Mouse (Mus musculus): Measurements from ENCODE around the gene Onecut1. TPM values are rescaled to one million over a fixed set of nuclear protein-coding genes. Genes with fewer than 3 reads are reported as not detected.
A peak's percentile ranks its signal among the peaks of the same experiment; 100 is the strongest.

The Onecut1 gene
- polyA plus RNA-seq, 1 experiment from 2014 or later: 7.8 TPM

DNA sequence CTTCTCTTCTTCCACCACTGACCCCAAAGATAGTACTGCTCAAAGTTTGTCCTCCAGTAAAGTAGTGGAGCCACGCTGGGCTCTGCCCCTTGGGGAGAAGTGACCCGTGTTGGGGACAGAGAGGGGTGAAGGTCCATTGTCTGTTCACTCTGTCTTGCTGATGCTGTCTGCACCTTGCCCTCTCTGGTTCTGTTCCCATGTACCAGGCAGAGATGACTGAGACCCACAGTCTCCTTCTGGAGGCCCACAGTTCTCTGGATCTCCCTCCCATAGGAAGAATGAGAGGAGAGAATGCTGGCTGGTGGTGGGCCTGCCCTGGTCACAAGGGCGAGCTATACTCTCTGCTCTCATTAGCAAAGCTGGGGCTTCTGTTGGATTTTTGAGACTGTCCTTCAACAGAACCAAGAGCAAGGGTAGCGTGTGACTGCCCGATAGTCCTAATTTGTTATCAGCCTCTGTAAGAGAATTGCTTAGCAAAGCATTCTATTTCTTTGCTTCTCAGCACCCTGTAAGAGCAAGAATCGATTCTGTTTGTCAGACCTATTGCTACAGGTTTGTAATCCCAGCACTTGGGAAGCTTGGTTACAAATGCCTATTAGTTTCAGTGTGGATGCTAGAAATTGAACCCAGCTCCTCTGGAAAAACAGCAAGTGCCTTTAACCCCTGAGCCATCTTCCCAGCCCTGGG lies 61.7 kb downstream of the Onecut1 start:
- 88% methylated on average over 6 of the region's 6 CpGs for WGBS
- H3K4me2 ChIP-seq: no peak overlapping the region

DNA sequence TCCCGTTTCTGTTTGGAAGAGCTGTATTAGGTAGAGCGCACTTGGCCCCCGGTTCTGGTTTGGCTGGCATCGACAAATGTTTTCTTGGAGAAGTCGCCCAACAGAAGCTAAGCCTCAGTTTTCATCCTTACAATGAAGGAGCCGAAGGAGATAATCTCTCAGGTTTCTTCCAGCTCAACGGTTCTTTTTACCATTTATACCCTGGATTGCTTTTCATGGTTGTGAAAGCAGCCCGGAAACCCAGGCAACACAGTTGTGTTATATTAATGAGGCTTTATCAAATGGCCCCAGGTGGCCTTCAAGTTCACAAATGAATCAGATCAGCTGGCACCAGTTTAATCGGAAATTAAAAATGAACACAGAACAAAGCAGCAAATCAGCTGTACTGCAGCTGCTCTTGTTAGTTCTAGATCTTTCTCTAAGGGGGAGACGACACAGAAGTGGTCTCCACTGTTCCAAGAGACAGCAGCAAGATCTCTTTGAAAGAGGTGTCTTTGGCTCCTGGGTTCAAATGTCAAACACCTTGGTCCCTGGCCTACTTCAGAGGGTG lies 63.6 kb downstream of the Onecut1 start:
- no peaks in the 10 kb centered on the region for H3K27me3 ChIP-seq
- 22% methylated on average over 10 of the region's 10 CpGs for WGBS
- H3K9ac ChIP-seq: no peak overlapping the region
- H3K4me3 ChIP-seq: no peak overlapping the region
- no peaks in the 10 kb centered on the region for H3K36me3 ChIP-seq
- no peaks in the 10 kb centered on the region for H3K9me3 ChIP-seq
- peaks cover 18% of the 10 kb centered on the region; the same call in 1 of the 2 replicates for H3K4me1 ChIP-seq (replicated peaks)
- peak overlapping the region; percentile 79 for H3K27ac ChIP-seq (replicated peaks)
- ATAC-seq (ENCODE audit: low read depth): peak; percentile 47; the same call in 1 of the 2 replicates
- no peak overlapping the region for H3K4me2 ChIP-seq

More for the DNA sequence above, 61.7 kb downstream of the Onecut1 start:
- Histone ChIP-seq H3K27ac (replicated peaks) (no peak overlapping the region), H3K4me1 (replicated peaks) (peaks cover 18% of the 10 kb centered on the region; the same call in 1 of the 2 replicates), H3K36me3 (no peaks in the 10 kb centered on the region), H3K9ac (no peak overlapping the region), H3K27me3 (no peaks in the 10 kb centered on the region), H3K4me3 (no peak overlapping the region), H3K9me3 (no peaks in the 10 kb centered on the region)
- ATAC-seq (ENCODE audit: low read depth): no peak

DNA sequence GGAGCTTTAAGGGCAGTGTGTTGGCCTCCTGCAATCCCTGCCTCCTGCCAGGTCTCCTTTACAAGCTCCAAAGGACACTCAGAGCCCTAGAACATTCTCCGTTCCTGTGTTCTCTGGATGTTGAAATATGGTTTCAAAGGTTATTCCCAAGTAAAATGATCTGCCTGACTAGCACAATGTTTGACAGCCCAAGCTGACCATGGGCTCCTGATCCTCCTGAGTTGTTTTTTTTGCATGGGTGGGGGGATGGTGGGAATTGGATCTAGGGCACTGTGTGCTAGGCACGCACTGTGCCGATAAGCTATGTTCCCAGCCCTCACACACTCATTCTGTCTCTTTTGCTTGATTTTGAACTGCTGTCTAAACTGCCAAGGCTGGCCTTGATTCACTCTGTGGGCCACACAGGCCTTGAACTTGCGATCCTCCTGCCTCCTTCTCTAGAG lies 68.3 kb downstream of the Onecut1 start:
- Histone ChIP-seq H3K9me3 (no peaks in the 10 kb centered on the region), H3K9ac (no peak overlapping the region), H3K36me3 (no peaks in the 10 kb centered on the region), H3K4me2 (no peak overlapping the region), H3K27me3 (no peaks in the 10 kb centered on the region), H3K4me1 (replicated peaks) (peaks cover 8% of the 10 kb centered on the region; the same call in 1 of the 2 replicates), H3K4me3 (no peak overlapping the region), H3K27ac (replicated peaks) (no peak overlapping the region)
- ATAC-seq (ENCODE audit: low read depth): no peak
- 95% methylated on average over 4 of the region's 4 CpGs for WGBS

DNA sequence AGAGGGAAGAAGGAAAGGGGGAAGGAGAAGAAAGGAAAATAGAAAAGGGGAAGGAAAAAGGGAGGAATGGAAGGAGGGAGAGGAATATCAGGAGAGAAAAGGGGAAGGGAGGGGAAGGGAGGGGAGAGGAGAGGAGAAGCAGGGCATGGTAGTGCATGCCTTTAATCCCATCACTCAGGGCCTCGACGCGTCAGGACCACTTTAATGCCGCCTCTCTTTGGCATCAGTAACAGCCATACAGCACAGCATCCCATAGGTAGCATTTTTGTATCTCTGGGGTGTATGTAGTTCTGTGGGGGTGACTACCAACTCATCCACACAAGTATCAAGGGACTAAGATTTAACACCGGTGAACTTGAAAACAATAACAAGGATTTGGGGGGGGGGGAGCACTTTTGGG lies 68.9 kb downstream of the Onecut1 start:
- 84% methylated on average over 5 of the region's 5 CpGs for WGBS
- H3K27ac ChIP-seq (replicated peaks): no peak overlapping the region
- no peak overlapping the region for H3K9ac ChIP-seq
- no peaks in the 10 kb centered on the region for H3K27me3 ChIP-seq
- H3K36me3 ChIP-seq: no peaks in the 10 kb centered on the region
- peaks cover 1% of the 10 kb centered on the region; the same call in 1 of the 2 replicates for H3K4me1 ChIP-seq (replicated peaks)
- no peak overlapping the region for H3K4me3 ChIP-seq
- H3K4me2 ChIP-seq: no peak overlapping the region
- ATAC-seq (ENCODE audit: low read depth): no peak
- no peaks in the 10 kb centered on the region for H3K9me3 ChIP-seq

DNA sequence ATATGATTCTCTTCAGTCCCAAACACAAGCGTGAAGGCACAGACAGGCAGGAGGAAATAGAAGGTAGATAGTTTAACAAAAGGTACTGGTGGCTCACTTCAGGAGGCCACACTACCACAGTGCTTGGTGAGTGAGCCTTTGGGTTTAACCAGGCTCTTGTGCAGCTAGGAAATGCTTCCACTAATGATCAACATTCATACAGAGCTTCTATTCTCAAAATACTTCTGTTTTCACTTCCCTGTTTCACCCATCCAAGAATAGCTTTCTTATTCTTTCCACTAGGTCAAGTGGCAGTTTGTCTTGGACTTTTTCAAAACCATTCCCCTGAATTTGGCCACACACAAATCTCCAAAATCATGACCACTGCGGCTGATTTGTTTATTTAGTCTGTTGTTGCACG lies 73.6 kb downstream of the Onecut1 start:
- Histone ChIP-seq H3K9ac (no peak overlapping the region), H3K4me2 (no peak overlapping the region), H3K36me3 (no peaks in the 10 kb centered on the region), H3K4me1 (replicated peaks) (no peaks in the 10 kb centered on the region), H3K9me3 (no peaks in the 10 kb centered on the region), H3K27me3 (no peaks in the 10 kb centered on the region), H3K4me3 (no peak overlapping the region), H3K27ac (replicated peaks) (no peak overlapping the region)
- 77% methylated on average over 3 of the region's 3 CpGs for WGBS
- ATAC-seq (ENCODE audit: low read depth): no peak

DNA sequence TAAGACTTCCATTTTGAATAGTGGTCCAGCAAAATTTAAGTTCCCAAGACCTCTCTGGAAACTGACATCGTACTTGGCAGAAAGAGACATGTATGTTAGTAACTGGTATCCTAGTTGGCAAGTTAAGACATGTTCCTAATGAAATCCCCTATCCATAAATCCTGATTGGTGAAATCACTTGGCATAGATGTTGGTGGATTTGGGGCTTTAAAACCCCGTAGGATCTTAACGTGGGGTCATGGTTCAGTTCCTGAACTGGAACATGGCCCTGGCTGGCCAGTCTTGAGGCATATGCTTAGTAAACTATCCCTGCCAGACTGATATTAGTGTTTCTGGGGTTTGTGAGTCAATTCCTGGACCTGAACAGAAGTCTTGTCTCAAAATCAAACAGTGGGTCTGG lies 76.0 kb downstream of the Onecut1 start:
- no peaks in the 10 kb centered on the region for H3K9me3 ChIP-seq
- no peak overlapping the region for H3K9ac ChIP-seq
- H3K27ac ChIP-seq (replicated peaks): no peak overlapping the region
- H3K4me2 ChIP-seq: no peak overlapping the region
- 85% methylated on average over 3 of the region's 3 CpGs for WGBS
- H3K4me3 ChIP-seq: no peak overlapping the region
- no peaks in the 10 kb centered on the region for H3K36me3 ChIP-seq
- H3K27me3 ChIP-seq: no peaks in the 10 kb centered on the region
- ATAC-seq (ENCODE audit: low read depth): no peak
- no peaks in the 10 kb centered on the region for H3K4me1 ChIP-seq (replicated peaks)

DNA sequence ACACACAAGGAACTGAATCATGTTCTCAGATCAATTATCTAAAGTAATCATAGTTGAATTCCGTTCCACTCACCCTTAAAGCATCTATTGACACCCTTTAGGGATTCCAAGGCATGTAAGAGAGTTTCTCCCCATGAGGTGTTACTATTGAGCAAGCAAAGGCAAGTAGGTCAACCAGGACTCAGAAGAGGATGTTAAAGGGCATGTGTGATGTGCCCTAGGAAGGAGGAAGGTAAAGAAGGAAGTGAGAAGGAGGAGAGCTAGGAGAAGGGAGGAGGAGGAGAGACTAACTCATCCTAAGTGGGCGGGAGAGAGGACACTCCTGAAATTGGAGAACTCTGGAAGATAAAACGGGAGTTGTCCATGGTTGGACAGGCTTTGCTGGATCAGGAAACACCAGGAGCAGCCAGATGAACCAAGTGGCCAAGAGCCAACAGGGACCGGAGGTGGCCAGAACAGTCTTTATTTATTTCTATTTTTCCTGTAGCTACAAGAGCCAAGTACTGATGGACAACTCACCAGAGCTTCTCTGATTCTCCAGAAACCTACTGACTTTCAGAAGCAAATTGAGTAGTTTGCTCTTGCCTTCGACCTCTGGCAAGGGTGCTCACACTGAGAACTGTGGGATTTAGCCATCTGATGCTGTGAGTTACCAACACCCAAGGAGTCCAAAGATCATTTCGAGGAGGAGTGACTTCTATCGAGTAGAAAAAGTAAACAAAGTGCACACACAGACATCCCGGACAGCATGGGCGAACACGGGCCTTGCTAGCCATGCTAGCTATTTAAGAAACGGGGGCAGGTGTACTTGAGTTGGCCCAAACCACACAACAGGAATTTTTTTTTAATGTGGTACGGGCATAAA lies 77.2 kb downstream of the Onecut1 start:
- Histone ChIP-seq H3K9ac (no peak overlapping the region), H3K4me2 (no peak overlapping the region), H3K27ac (replicated peaks) (no peak overlapping the region), H3K4me3 (no peak overlapping the region), H3K4me1 (replicated peaks) (no peaks in the 10 kb centered on the region), H3K9me3 (no peaks in the 10 kb centered on the region), H3K27me3 (no peaks in the 10 kb centered on the region), H3K36me3 (no peaks in the 10 kb centered on the region)
- 83% methylated on average over 12 of the region's 12 CpGs for WGBS
- ATAC-seq (ENCODE audit: low read depth): no peak

Other genes with a start within 250 kb of the Onecut1 start
- gene Fam214a, start 91.0 kb downstream of the Onecut1 start, polyA plus RNA-seq (2015; fragmentation: Nextera tagmentation; extraction: Ambion mirVana): 24.8 and 27.0 TPM in 2 replicates
- 228 and 239 TPM in 2 replicates for gene Arpp19, start 175.7 kb downstream of the Onecut1 start, polyA plus RNA-seq (2015; fragmentation: Nextera tagmentation; extraction: Ambion mirVana)
- gene Myo5a, start 209.1 kb downstream of the Onecut1 start, polyA plus RNA-seq (2015; fragmentation: Nextera tagmentation; extraction: Ambion mirVana): 33.1 and 33.5 TPM in 2 replicates